Mouse (Mus musculus): ENCODE measurements around the gene Ankrd33b.

GRCm38 (mm10) chr15:31250027-31250426 is 117.5 kb downstream of the Ankrd33b start:
- TF ChIP-seq CTCF (IDR thresholded peaks at IDR 0.05; ENCODE audit: borderline replicate concordance, control insufficient read depth, extremely low read depth, insufficient read depth, low read length, poor library complexity) (no peak), POLR2A (IDR thresholded peaks at IDR 0.05; ENCODE audit: control insufficient read depth, extremely low read depth, insufficient read depth, low read length, poor library complexity) (no peak)
